Mouse (Mus musculus) bone marrow macrophage, adult 2 months (primary cell): ENCODE data around the gene AU022252.

Source experiments
- CTCF ChIP-seq: IDR thresholded peaks from 2 replicates; pipeline ENCODE4 v1.5.1; 2012; ENCODE audit warnings: low read depth, mild to moderate bottlenecking, low read length, moderate library complexity
- POLR2A ChIP-seq: IDR thresholded peaks from 2 replicates; pipeline ENCODE4 v1.6.1; 2012; ENCODE audit warnings: mild to moderate bottlenecking, low read depth, low read length, borderline replicate concordance

GRCm38 (mm10) chr4:119262483-119262882 lies 30.0 kb upstream of the AU022252 start:
- TF ChIP-seq CTCF, result no peak
- TF ChIP-seq POLR2A, result no peak
